Mouse (Mus musculus): ENCODE measurements around the gene Trim46. TPM values are rescaled to one million over a fixed set of nuclear protein-coding genes. Genes with fewer than 3 reads are reported as not detected.

The Trim46 gene
- polyA plus RNA-seq, 1 experiment, result 15.2 TPM

DNA sequence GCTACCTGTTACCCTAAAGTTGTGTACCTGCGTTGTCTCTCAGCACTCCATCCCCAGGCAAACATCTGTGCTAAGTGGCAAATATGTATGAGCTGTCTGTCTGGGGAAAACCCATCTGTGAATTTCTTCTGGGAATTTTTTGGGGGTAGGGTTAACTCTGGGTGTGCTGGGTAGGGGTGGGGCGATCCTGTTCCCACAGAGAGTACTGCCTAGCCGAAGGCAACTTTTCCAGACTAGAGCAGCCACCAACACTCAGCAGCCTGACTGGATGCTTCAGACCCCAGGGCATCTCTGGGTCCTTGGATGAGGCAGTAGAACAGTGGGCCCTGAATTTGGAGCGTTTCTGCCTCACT is 36.2 kb upstream of the Trim46 start:
- Histone ChIP-seq H3ac (ENCODE audit: control insufficient read depth, insufficient read length) (no peak overlapping the region), H3K36me3 (ENCODE audit: control insufficient read depth, insufficient read depth) (no peaks in the 10 kb centered on the region), H3K79me2 (ENCODE audit: control insufficient read depth, insufficient read depth) (no peaks in the 10 kb centered on the region), H3K4me3 (no peak overlapping the region), H3K27me3 (ENCODE audit: control insufficient read depth, insufficient read depth, insufficient read length) (peaks cover 9% of the 10 kb centered on the region), H3K4me2 (ENCODE audit: low read depth) (no peak overlapping the region)
- TF ChIP-seq TCF12 (IDR thresholded peaks at IDR 0.05; ENCODE audit: insufficient read depth, poor library complexity, severe bottlenecking), result no peak
- no peak for TF ChIP-seq MAX (IDR thresholded peaks at IDR 0.05; ENCODE audit: low read depth)
- no peak for TF ChIP-seq REST (IDR thresholded peaks at IDR 0.05; ENCODE audit: insufficient read depth, insufficient read length)
- TF ChIP-seq TCF3 (IDR thresholded peaks at IDR 0.05; ENCODE audit: insufficient read length, low read depth), result no peak

DNA sequence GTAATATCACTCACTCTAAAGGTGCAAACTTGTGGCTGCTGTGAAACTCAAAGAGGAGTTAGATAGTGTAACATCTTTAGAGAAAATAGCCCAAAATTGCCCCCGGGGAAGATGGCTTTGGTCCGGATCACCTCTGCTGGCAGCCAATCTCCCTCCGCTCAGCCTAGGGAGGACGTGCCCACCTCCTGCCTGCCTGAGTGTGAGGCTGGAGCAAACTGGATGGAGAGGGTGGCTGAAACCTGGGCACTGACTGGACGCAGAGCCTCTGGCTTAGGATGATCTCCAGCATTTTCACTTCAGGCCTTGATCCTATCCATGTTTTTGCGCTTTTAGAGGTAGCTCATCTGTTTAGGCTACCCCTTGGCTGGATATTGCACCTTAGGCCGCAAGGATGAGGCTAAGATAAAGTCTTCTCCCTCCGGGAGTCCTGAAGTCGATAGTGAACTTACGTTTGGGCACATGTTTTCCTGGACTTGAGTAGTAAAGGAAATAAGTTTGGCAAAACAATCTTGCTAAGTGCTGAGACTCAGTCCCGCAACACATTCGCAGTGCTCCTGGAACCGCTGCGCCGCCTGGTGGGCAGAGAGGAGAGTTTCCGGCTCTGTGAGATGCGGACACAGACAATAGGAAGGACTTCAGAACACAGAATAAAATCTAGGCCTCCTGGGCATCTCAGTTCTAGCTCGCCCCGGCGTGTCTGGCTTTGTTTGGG is 35.6 kb upstream of the Trim46 start:
- Histone ChIP-seq H3K36me3 (ENCODE audit: control insufficient read depth, insufficient read depth) (no peaks in the 10 kb centered on the region), H3ac (ENCODE audit: control insufficient read depth, insufficient read length) (no peak overlapping the region), H3K4me2 (ENCODE audit: low read depth) (peak overlapping the region; percentile 83), H3K4me3 (peak overlapping the region; percentile 59), H3K27me3 (ENCODE audit: control insufficient read depth, insufficient read depth, insufficient read length) (peaks cover 7% of the 10 kb centered on the region), H3K79me2 (ENCODE audit: control insufficient read depth, insufficient read depth) (no peaks in the 10 kb centered on the region)
- TF ChIP-seq E2F4 (IDR thresholded peaks at IDR 0.05; ENCODE audit: insufficient read depth) (no peak), USF1 (IDR thresholded peaks at IDR 0.05; ENCODE audit: low read depth) (no peak), TCF3 (IDR thresholded peaks at IDR 0.05; ENCODE audit: insufficient read length, low read depth) (no peak), SRF (IDR thresholded peaks at IDR 0.05; ENCODE audit: control insufficient read depth, insufficient read length, low read depth) (no peak), MYOD1 (IDR thresholded peaks at IDR 0.05; ENCODE audit: control insufficient read depth in 1 of 3, insufficient read length in 2 of 3, low read depth in 2 of 3) (no peak), POLR2AphosphoS2 (IDR thresholded peaks at IDR 0.05; ENCODE audit: insufficient read length, low read depth) (no peak), MAX (IDR thresholded peaks at IDR 0.05; ENCODE audit: low read depth) (no peak), REST (IDR thresholded peaks at IDR 0.05; ENCODE audit: insufficient read depth, insufficient read length) (no peak), MYOG (IDR thresholded peaks at IDR 0.05; ENCODE audit: control insufficient read depth in 1 of 3, insufficient read depth in 1 of 3, insufficient read length in 2 of 3, low read depth in 2 of 3) (no peak), TCF12 (IDR thresholded peaks at IDR 0.05; ENCODE audit: insufficient read depth, poor library complexity, severe bottlenecking) (no peak), POLR2A (IDR thresholded peaks at IDR 0.05; ENCODE audit: insufficient read length, low read depth) (no peak), CEBPB (IDR thresholded peaks at IDR 0.05; ENCODE audit: insufficient read depth, poor library complexity, severe bottlenecking) (no peak)

DNA sequence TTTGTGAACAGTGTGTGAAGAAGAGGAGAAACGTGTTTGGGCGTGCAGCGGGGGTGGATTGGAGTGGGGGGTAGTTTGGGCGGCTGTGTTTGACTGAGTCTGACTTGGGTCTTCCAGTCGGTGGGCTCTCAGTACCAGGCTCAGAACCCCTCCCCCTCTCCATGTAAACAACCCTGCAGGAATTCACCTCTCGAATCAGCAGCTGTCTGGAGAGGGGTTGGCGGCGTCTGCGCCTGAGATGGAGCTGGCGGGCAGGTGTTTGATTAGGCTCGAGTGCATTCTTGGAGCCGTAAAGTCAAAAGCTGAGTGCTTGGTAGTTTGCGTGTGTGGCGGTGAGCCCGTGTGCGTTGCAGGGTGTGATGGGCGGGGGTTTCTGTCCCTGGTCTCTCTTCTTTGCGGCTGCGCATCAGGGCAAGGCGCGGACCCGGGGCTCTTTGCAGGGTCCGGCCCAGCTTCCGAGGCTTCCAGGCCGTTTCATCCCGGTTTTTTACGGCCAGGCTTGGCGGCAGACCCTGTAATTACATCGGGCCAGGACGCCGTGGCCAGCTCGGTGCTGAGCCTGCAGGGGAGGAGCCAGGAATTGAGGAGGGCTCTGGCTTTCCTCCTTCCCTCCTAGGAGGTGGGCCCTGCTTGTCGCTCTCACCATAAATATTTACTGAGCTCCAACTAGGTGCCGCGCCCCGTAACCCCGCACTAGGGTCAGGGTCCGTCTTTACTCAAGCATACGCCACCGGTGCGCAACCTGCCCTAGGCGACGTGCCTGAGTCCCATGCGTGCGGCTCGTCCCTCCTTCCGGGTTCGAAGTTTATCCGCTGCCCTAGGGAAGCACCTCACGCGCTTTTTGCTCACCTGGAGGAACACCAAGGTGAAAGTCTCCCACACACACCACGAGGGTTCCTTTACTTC is 34.8 kb upstream of the Trim46 start, which contains the start of gene Efna1:
Efna1 (minus strand) TSS at position 537 of the 906 bp plus-strand sequence.
- Histone ChIP-seq H3K36me3 (ENCODE audit: control insufficient read depth, insufficient read depth) (no peaks in the 10 kb centered on the region), H3K79me2 (ENCODE audit: control insufficient read depth, insufficient read depth) (no peaks in the 10 kb centered on the region), H3ac (ENCODE audit: control insufficient read depth, insufficient read length) (no peak within 1 kb of the TSS), H3K4me2 (ENCODE audit: low read depth) (peak within 1 kb of the TSS; percentile 83), H3K4me3 (peak within 1 kb of the TSS; percentile 59), H3K27me3 (ENCODE audit: control insufficient read depth, insufficient read depth, insufficient read length) (peaks cover 5% of the 10 kb centered on the region)
- peak in 1 of 3 experiments; percentile 3 for TF ChIP-seq MYOG (IDR thresholded peaks at IDR 0.05; ENCODE audit: control insufficient read depth in 1 of 3, insufficient read depth in 1 of 3, insufficient read length in 2 of 3, low read depth in 2 of 3)
- no peak for TF ChIP-seq MAX (IDR thresholded peaks at IDR 0.05; ENCODE audit: low read depth)

DNA sequence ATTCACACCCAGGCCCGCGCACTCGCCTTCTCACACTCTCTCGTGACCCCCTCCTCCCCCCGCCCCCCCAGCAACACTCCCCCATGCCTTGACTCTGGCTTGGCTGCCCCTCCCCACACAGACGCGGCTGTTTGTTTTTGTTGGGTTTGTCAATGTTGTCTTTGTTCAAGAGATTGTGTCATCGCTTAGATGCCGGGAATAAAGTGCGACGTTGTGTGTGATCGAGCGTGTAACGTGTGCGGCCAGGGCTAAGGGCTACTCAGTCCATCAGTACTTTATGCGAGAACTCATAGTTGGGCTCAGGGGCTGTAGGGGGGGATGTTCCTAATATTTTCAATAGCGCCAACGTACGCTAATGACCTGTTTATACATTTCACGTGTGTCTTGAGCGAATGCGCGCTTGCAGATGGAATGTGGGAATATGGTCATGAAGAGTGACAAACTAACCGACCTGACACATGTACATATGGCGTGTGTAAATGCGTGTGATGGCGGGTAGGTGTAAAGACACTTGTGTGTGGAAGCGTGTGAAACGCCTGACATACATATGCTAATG is 34.0 kb upstream of the Trim46 start:
- no peak overlapping the region for H3ac ChIP-seq (ENCODE audit: control insufficient read depth, insufficient read length)
- H3K27me3 ChIP-seq (ENCODE audit: control insufficient read depth, insufficient read depth, insufficient read length), result no peaks in the 10 kb centered on the region
- H3K4me2 ChIP-seq (ENCODE audit: low read depth), result peak overlapping the region; percentile 83
- peak overlapping the region; percentile 59 for H3K4me3 ChIP-seq
- H3K36me3 ChIP-seq (ENCODE audit: control insufficient read depth, insufficient read depth), result peaks cover 2% of the 10 kb centered on the region
- no peaks in the 10 kb centered on the region for H3K79me2 ChIP-seq (ENCODE audit: control insufficient read depth, insufficient read depth)
- TF ChIP-seq TCF12 (IDR thresholded peaks at IDR 0.05; ENCODE audit: insufficient read depth, poor library complexity, severe bottlenecking) (no peak), SRF (IDR thresholded peaks at IDR 0.05; ENCODE audit: control insufficient read depth, insufficient read length, low read depth) (no peak), E2F4 (IDR thresholded peaks at IDR 0.05; ENCODE audit: insufficient read depth) (no peak), POLR2A (IDR thresholded peaks at IDR 0.05; ENCODE audit: insufficient read length, low read depth) (no peak), MAX (IDR thresholded peaks at IDR 0.05; ENCODE audit: low read depth) (no peak), MYOG (IDR thresholded peaks at IDR 0.05; ENCODE audit: control insufficient read depth in 1 of 3, insufficient read depth in 1 of 3, insufficient read length in 2 of 3, low read depth in 2 of 3) (no peak), TCF3 (IDR thresholded peaks at IDR 0.05; ENCODE audit: insufficient read length, low read depth) (no peak), MYOD1 (IDR thresholded peaks at IDR 0.05; ENCODE audit: control insufficient read depth in 1 of 3, insufficient read length in 2 of 3, low read depth in 2 of 3) (no peak), REST (IDR thresholded peaks at IDR 0.05; ENCODE audit: insufficient read depth, insufficient read length) (no peak)

Measured in myocyte (in vitro differentiated cells).